Mouse (Mus musculus) granulocyte monocyte progenitor cell, adult 5-6 weeks (primary cell): ENCODE measurements around the gene Agbl4. TPM values are rescaled to one million over a fixed set of nuclear protein-coding genes. Genes with fewer than 3 reads are reported as not detected.

Experiments
- ATAC-seq: replicated peaks from 2 replicates; pipeline ENCODE4 v1.8.0; 2016; ENCODE audit warnings: mild to moderate bottlenecking, moderate TSS enrichment, inconsistent platforms; ENCODE audit not compliant: poor library complexity, severe bottlenecking
- total RNA-seq, 2 experiments: library from RNA; stranded (forward) in 1 of 2; stranded (reverse) in 1 of 2; fragments of 200-712, 200-1000 nt in 1 of 2; fragments of >200 nt in 1 of 2; fragmentation: Nextera tagmentation in 1 of 2; gene quantifications; 2 replicates each; pipeline ENCODE4 v1.2.3; 2014 to 2017

Agbl4 gene
- total RNA-seq, 2 experiments from 2014 or later: not detected

DNA sequence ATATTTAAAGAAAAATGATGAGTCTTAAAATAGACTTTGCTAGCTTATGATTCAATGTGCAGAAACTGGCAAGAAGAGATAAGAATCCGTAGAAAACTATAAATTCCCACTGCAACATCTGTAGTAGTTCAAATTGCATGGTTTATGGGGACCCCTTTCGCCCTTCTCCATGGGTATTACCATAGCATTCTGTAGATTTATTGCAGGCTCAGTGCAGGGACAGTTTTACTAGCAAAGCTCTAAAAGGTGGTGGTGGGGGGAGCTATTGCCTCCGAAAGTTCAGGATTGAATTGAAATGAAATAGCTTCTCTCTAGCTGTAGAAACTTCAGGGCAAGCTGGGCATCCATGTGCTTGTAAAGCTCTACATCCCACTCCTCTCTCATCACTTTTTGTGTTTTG, 959.7 kb downstream of the Agbl4 start:
- ATAC-seq: no peak

DNA sequence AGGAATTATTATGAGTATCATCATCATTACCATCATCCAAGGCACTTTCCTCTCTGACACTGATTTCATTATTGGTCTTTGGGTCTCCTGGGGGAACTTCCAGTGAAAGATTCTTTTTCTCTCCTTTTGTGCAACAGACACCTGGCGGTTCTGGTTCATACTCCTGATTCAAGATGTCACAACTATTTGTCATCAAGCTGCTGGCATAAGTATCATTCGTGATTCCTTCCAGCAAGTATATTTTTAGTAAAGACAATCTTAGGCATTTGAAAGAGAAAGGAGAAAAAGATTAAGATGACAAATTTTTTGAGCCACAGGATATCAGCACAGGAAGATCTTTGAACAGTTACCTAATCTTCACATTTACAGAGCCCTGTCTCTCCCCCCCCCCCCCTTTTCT, 966.7 kb downstream of the Agbl4 start:
- ATAC-seq: no peak

DNA sequence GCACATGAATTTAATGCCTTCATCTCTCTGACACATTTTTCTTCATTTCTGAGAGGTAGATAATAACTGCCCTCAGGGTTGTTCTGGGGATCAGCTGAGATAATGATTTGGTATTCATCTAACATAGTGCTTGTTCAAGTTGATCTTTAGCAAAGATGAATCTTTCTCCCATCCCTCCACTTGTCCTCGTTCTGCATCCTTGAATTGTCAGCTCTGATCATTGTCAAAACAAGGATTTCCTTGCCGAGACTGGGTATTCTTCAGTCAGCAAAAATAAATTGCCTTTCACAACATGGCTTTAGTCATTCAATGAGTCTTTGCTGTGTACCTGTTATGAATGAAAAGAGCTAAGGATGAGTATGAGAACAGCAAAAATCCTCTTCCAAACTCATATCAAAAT, 970.3 kb downstream of the Agbl4 start:
- ATAC-seq: no peak

DNA sequence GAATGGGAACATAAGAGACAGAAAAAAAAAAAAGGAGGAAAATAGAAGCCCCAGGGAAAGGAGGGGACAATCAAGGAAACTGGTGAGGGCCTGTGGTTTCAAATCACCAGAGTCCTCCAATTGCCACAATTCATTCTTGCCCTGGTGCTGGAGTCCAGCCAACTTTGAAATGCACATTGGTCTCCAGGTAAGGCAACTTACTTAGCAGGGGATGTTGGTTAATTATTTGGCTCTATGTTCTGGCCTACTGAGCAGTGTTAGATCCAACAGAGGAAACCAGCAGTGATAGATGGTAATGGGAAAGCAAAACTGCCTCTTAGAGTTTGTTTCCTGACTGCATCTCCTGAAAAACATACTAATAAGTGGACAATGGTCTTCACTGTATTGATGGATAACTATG, 979.7 kb downstream of the Agbl4 start:
- ATAC-seq: no peak

DNA sequence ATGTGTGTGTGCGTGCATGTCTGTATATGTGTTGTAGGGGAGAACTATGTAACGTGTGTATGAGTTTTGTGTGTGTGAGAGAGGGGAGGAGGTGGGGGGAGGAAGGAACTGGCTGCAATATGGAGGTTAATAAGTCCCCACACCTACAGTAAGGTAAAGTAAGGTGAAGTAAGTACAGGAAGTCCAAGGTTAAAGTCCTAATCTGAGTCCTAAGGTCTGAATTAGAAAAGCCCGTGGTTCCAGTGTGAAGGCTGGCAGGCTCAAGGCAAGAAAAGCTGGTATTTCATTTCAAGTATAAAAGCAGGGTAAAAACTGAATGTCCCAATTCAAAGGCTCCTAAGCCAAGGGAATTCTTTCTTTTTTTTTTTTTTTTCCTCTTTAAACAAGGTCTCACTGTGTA, 980.6 kb downstream of the Agbl4 start:
- no peak for ATAC-seq

DNA sequence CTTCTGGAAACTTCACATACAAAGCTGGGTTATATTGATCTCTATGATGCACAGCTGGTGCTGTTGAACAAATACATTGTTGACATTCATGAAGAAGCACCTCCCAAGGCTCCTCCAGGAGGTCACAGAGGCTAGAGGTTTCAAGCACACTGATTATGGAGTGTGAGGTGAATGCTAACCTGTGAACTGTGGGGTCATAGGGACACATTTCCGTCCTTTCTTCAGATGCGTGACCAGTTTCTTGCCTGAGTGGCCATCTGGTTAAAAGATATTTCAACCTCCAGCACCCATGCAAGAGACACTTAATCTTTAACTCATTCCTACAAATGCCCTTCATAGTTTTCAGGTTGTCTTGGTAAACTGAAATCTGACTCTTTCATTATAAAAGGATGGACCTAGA, 985.6 kb downstream of the Agbl4 start:
- ATAC-seq: no peak

DNA sequence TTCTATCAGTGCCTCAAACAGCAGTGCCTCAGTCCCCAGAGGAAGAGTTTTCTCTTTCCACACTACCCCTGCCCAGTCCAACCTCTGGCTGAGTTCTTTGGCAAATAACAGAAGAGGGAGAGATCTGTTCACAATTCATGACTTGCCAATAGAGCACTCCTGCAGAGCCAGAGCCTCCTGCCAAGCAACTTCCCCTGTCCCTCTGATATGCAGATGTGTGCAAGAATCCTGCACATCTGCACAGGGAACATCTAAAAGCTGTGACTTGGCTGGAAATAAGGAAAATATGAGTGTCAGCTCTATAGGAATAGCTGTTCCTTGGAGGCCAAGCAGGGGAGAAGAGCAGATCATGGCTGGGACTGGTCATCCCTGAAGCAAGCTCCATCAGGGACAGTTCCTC, 993.3 kb downstream of the Agbl4 start:
- ATAC-seq: no peak

DNA sequence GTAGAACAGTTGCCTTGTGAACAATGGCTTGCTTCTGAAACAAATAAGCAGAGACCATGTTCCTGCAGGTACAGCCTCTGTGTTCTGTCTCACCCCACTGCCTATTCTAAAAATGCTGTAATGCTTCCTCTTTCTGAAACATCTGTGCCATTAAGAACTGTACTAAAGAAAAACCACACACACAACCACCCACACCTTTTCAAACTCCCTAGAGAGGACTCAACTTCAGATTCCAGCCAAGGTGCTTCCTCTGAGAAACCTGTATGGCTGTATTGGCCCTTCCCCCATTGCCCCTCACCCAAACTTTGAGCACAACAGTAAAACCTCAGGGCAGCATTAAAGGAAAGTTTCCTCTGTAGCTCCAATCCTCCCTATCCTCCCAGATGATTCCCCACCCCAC, 1002.3 kb downstream of the Agbl4 start:
- no peak for ATAC-seq

DNA sequence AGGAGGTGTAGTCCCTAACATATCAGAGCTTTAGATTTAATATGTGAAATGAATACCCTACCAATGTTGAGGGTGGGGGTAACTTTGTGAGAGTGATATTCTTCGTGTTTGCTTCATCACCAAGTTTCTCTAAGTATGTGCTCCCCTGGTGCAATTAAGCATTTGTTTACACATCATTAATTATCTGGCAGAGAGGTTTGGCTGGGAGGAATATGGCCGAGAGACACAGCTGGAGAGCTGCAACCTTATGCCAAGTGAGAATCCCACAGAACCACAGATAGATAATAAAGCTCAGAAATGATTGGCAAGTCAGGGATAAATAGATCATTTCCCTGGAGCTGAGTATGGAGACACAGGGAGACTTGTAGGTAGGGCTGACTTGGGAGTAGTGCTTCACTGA, 1003.2 kb downstream of the Agbl4 start:
- ATAC-seq: no peak

DNA sequence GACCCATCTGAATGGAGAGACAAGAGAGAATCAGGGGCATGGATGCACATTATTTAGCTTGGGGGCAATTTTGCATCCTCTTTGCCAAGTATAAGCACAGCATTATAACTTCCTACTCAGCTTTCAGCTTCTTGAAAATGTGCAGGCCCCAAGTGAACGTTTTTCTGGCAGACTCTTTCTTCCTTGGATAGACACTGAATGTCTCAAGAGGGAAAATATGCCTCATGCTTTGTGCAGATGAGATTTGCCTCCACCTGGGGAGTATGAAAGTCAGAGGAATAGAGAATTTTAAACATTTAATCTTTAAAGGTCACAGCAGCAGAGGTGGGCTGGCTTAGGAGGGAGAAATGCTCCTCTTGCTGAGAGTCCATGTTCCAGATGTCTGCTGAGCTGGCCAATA, 1005.8 kb downstream of the Agbl4 start:
- no peak for ATAC-seq

DNA sequence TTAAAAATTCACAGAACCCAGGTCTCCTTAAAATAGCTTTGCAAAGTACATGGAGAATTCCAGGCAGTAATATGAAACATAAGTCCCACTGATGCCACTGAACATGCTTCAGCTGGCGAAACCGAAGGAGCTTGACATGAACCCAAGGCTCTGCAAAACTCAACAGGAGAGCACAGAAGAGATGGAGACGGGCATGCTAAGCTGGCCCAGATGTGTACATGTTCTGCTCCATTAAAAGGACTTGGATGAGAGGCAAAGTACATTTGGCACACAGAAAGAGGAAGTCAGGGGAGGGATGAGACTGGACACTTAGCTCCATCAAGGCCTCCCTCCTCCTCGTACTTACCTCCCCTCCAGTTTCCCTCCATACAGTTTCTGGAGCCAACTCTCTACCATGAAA, 1013.3 kb downstream of the Agbl4 start:
- ATAC-seq: no peak

DNA sequence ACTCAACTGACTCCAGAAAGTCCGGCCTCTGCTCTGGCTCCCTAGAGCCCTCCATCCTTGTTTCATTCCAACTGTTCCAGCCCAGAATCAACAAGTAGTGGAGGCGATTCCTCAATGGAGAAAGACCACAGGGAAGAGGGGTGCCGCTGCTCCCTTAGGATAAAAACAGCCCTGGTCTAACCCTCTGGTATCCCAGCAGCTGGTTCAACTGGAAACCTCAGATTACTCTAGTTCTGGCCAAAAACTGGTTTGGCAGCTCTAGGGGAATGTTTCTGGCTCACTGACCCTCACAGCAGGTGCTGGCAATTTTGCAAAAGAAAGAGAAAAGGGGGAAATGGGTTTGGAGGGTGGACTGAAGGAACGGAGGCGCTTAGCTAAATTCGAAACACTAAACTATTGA, 1016.9 kb downstream of the Agbl4 start:
- no peak for ATAC-seq

DNA sequence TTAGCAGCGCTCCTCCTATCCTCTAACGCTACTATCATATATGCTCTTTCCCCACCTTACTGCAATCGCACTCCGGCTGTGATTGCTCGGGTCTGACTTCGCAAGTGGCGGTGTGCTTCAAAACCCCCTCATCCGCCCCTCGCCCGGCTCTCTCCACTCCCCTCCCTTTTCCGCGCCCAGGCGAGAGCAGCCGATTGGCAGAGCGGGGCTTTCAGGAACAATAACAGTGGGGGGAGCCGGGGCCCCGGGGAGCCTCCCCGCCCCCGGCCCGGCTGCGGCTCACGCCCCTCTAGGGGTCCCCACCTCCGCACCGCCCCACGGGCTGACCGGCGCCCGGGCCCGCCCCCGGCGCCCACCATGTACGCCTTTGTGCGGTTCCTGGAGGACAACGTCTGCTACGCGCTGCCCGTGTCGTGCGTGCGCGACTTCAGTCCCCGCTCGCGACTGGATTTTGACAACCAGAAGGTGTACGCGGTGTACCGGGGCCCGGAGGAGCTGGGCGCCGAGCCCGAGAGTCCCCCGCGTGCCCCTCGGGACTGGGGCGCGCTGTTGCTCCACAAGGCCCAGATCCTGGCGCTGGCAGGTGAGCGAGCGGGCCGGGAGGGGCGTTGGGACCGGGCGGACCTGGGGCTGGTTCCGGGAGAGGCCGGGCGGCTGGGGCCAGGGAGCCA, 1017.5 kb downstream of the Agbl4 start, which contains the start of gene Bend5:
Gene Bend5 (plus strand): TSS at position 189 of the 671 bp plus-strand sequence.
- ATAC-seq: peak; percentile 85

DNA sequence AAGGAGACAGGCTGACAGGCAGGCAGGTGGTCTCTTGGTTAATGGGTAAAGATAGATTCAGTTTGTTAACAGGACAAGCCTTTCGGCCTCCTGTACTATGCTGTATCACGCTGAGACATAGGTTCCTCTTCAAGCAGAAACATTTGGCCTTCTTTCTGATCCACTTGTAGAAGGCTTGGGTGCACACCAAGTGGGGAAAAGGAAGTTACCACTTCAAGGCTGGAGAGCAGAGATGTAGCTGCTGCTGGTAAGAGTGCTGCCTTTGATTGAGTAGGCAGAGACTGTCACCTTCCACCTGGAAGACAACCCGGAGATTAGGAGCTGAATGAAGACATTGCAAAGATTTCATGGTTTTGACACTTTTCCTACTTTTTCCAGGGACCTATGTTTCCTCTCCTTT, 1018.7 kb downstream of the Agbl4 start:
- ATAC-seq: no peak

DNA sequence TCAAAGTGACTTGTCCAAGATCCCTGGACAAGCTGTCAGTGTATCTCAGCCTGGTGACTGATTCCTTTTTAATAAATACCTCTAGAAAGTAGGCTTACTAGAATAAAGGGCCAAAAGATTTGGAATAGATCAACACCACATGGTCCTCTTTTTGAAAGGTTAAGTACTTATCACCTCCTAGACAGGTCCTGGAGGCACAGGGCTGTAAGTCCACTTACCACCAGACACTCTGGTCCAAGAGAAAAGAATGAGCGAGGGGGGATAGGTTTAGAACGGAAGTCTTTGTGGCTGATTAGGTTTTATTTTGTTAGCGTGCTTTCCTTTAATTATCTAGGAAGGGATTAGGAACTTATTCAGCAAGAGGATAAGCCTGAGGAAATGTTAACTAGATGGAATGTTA, 1019.1 kb downstream of the Agbl4 start:
- no peak for ATAC-seq

DNA sequence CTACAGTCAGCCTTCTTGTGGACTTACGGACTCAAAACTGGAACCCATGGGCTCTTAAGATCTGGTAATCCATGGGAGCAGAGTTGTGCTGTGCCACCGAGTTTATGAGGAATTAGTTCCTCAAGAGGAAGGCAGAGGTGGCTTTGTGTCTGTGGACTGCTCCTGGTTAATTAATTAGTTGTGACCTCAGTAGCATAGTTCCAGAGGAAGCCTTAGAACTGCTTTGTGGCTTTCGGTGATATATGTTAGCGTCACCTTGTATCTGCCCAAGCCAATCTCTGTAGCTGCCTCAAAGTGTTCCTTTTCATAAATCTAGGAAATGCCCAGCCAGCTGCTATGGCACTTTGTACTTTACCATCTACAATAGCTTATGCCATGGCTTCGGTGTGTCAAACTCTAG, 1020.3 kb downstream of the Agbl4 start:
- no peak for ATAC-seq

DNA sequence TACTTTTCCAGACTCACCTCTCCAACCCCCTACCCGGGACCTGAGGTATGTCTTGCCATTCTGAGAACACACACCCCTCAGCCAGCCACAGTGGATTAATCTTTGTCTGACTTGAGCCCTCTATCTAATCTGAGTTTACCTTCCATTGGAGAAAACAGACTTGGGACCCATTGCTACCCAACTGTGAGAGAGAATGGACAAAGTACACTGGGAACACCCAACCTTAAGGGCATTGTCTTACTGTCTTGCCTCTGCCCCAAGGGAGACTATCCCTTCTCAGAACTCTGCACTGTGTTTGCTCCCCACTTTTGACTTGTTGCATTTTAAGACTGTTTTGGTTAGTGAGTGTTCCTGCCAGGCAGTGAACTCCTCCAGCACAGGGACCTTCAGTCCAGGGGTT, 1022.0 kb downstream of the Agbl4 start:
- ATAC-seq: no peak

DNA sequence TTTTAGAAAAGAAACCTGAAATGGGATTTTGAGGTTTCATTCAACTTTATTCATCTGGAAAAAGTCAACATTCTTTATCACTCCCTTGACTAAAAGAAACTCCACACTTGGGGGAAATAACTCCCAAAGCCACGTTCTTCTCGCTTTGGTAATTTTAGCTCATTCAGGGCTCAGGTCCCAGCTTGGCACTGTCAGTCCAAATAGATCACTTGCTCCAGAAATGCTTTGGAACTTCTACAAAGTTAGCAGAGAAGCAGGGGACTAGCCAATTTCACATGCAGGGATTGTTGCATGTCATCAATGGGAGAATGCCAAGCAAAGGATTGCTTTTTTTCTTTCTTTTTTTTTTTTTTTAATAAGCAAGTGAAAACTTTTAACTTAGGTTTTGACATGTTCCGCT, 1022.6 kb downstream of the Agbl4 start:
- ATAC-seq: no peak

DNA sequence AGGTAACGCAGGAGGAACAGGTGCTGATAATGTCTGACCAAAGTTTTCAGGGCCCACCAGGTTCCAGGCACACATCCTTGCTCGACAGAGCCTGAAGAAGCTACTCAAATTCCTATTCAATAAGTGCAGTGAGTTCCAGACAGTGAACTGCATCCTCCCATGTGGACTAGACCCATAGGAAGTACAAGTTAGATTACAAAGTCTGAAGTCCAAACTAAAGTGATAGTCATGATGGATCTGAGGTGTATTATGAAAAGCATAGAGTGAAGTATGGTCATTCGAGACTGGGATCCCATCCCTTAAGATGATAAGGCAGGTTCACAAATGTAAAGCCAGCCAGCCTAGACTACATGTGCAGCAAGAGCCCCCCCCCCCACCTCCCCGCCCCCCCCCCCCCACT, 1023.5 kb downstream of the Agbl4 start:
- ATAC-seq: no peak

DNA sequence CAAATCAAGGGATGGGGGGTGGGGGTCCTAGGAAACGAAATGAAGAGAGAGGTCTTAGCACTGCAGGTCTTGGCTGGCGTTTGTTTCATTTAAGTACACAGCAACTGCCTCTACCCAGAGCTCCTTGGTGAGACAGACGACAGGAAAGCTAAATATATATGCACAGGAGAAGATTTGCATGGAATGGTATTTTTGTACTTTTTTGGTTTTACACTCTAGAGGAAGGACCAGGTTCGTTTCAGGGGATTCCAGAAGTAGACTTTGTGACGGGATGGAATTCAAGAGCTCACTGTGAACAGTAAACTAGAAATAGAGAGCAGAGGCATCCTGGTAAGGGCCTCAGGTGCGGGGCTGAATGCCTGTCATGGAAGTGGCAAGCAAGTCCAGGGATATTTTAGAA, 1024.3 kb downstream of the Agbl4 start:
- ATAC-seq: no peak

DNA sequence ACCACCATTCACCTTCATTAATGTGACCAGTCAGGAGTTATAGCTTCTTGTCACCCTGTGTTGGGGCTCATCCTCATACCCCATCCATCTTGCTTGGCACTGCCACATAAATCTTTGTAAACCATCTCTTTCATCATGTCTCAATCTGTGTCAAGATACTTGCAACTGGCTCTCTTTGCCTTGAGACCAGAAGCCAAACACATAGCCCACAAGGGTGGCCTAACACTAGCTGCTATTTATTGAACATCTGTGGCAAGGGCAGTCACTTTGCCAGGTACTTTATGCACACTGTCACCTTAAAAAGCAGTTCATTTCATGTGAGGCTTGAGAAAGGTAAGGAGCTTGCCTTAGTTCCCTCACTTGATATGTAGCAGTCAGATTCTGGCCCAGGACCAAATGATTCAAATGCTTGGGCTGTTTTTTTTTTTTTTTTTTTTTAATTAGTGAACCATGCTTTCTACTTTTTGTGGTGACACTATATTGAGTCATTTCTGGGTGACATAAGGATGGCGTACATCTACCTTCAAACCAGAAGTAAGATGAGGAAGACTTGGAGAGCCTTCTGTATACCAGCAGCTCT, 1027.0 kb downstream of the Agbl4 start:
- ATAC-seq: no peak

DNA sequence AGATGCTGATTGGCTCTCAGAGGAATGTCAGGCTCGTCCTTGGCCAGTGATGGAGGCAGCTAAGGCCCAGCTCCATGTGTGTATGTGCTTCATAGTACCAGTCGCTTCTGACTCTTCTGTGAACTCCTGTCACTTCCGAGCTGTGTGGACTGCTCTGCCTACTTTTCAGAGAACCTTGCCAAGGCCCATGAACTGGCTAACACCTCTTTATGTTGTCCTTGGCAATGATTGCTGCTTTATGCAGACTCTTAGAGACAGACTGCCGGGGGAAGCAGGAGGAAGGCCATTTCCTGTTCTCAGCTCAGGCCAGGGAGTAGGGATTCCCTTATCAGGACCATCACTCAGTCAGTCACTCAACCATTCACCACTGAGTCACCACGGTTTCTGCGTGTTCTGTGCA, 1027.7 kb downstream of the Agbl4 start:
- no peak for ATAC-seq

DNA sequence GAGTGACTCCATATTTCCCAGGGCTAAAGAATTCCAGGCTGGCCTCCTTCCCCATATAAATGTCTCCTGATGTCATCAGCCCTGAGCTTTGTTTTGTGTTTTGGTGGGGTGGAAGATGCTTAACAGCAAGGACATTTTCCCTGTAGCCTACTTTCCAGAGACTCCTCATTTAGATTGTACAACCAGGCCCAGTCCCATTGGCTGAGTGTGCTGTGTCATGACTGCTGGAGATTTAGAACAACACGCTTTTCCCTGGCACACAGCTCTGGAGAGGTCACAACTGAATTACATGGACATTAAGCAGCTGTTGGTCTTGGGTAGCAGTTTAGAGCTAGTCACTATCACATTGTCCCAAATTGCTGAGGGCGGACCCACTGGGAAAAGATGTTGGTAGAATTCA, 1033.7 kb downstream of the Agbl4 start:
- no peak for ATAC-seq
